Mouse (Mus musculus) retina, postnatal 7 days (tissue): ENCODE measurements at regions not wholly inside any gene's neighbourhood (a gene's known extent, or its start where the extent isn't known, plus 50 kb on each side); places are given as distances from the start of the nearest gene placed in this dataset.

Experiments
- DNase-seq: peaks from one replicate; pipeline ENCODE4 v3.0.0-alpha.2; 2012; ENCODE audit warnings: low read depth, low spot score

- DNase-seq = no peak
Observed at GRCm38 (mm10) chr3:71590840-71591239, 1376.8 kb downstream of the Sis start.

DNA sequence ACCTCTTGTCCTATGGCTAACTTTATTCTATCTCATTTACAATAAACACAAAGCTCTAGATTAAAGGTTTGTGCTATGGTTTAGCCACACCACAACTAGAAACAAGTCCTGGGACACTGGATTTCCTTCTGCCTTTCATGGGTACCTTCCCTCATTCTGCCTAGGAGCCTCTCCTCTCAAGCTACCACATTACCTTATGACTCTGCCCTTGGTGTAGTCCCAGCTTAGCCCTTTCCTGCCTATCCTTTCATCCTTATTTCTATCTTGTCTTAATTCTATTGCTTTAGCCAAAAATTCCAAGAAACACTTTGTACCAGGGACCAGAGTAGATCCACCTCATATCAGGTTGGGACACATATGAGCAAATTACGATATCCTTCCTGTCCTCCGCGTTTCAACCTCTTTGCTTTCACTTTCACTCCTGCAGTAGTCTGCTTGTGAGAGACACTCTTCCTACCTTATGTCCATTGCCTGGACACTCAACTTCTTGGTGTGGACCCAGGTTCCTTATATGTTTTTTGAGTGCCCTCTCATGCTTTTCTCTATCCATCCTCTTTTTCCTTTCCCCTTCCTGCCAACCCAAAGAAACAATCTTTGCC lies 1403.7 kb downstream of the Sis start:
- DNase-seq = no peak

DNA sequence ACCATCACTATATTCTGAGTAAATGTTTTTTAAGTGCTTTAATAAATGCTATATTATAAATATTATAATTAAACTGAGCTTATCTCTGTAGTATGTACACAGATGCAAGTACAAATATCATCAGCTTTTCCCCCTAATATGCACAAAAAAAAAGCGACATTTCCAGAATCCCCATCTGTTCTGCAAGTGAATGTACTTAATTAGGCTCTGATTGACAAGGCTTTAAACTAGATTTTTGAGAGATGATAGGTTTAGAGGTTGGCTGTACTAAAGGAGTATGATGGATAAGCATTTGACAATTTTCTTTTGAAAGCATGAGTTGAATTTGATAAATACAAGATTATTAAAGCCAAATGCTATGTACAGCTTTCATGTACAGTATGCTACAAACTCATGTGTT lies 1404.8 kb downstream of the Sis start:
- DNase-seq = no peak

GRCm38 (mm10) chr3:71545821-71546220 lies 1421.8 kb downstream of the Sis start:
- no peak for DNase-seq

DNA sequence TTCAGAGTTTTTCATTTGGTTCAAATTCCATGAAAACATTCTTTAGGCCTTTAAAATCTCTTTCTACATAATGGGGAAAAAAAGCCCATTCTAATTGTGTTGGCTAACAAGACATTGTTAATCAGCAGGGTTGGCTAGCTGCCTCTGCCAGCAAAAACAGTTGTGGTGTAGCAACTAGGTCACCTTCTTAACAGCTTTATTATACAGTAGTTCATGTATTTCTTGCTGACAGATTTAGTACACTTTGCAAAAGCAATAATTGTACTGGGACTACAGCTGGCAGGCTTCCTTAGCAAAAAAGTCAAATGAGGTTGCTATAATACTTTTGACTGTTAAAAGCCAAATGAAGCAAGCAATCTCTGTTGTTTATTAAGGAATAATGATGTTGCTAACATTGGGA lies 1454.8 kb downstream of the Sis start:
- DNase-seq = peak; percentile 3
